Mouse (Mus musculus): ENCODE measurements around the gene Lad1.

DNA sequence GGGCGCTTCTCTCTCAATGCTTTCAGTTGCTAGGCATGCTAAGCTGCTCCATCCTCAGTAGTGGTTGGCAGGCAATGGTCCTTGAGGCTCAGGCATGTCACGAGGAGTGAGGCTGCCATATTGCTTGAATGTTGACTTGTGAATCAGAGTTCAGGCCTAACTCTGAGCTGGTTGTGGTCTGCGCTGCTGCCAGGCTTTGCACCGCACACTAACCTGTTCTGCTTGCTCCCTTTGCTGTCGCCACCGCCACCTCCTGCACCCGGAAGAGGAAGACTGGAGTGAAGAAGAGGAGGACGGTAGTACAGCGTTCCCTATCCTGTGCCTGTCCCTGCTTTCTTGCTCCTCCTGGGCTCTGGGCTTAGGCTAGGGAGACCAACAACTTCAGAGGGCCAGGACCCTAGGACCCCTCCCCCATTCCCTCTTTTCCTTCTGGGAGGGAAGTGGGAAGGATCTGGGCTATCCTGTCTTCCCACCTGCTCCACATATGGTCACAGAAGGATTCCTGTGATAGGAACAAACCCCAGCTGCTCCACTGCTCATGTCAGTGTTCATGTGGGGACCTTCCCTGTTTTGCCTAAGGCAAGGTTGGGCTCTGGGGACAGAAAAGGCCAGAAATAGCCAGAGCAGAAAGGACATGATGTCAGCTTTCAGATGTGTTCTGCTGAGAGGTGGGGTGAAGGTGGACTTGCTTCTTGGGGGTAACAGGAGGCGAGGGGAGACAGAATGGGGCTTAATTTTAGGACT lies 25.3 kb downstream of the Lad1 start:
- TF ChIP-seq CTCF (IDR thresholded peaks at IDR 0.05; ENCODE audit: low read depth, low read length): no peak
- no peak for TF ChIP-seq TAL1 (conservative IDR thresholded peaks at IDR 0.05; ENCODE audit: low read depth, low read length)
- TF ChIP-seq GATA1 (IDR thresholded peaks at IDR 0.05; ENCODE audit: borderline replicate concordance, low read length): no peak

All from G1E (cell line).